Mouse (Mus musculus) lung, adult 10 weeks (tissue): ENCODE data around the gene Olfr895. TPM values are rescaled to one million over a fixed set of nuclear protein-coding genes. Genes with fewer than 3 reads are reported as not detected.

Experiments used
- polyA plus RNA-seq: library from polyadenylated mRNA; stranded (reverse); fragments of 350-450 nt; fragmentation: Illumina TruSeq; extraction: RNeasy Lipid Tissue Mini Kit (QIAGEN cat#74804); gene quantifications from one replicate; pipeline ENCODE4 v1.2.3, GENCODE M21; 2014; ENCODE audit warnings: low read depth, low replicate concordance; ENCODE audit not compliant: insufficient read depth

Olfr895 gene
- not detected for polyA plus RNA-seq

DNA sequence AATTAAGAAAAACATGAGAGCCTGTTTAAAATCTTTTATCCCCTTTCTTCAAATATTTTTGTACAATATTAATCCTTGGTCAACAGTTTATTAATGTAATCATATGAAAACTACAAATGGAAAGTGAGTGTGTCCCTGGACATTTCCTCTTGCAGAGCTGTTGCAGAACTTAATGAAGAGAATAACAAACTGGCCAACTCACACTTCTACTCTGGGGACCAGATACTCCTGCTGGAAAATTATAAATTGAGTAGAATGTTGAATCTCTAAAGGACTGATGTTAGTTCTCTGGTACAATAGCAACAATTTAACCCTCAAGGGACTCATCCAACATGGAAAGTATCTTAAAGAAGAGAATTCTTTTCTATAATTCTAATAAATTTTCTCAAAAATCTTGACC lies at the start of gene Olfr895:
Olfr895 (plus strand) TSS at position 301 of the 400 bp plus-strand sequence.

DNA sequence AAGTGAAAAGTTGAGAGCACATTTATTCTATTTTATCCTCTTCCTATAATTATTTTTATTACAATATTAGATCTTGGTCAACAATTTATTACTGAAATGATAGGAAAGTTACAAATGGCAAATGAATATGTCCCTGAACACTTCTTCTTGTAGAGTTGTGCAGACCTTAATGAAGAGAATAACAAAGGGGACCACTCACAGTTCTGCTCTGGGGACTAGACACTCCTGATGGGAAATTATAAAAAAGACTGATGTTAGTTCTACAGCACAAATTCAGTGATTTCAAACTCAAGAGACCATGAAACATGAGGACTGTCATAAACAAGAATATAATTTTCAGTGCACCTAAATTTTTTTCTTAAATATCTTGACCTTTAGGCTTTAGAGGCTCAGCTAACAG lies 15.2 kb upstream of the Olfr895 start, which contains the start of gene Olfr143:
Olfr143 (plus strand) TSS at position 301 of the 400 bp plus-strand sequence.

GRCm38 (mm10) chr9:38290807-38291206 lies 23.2 kb downstream of the Olfr895 start, which contains the start of gene Olfr896-ps1:
TSS of gene Olfr896-ps1 (plus strand) at chr9:38291107.

Other genes starting within 250 kb of the Olfr895 start
- gene Olfr883, start 242.0 kb upstream of the Olfr895 start, polyA plus RNA-seq: not detected
- not detected for gene Olfr884, start 221.3 kb upstream of the Olfr895 start, polyA plus RNA-seq
- gene Olfr885, start 206.5 kb upstream of the Olfr895 start, polyA plus RNA-seq: not detected
- gene Olfr887, start 183.8 kb upstream of the Olfr895 start, polyA plus RNA-seq: not detected
- gene Olfr888, start 159.7 kb upstream of the Olfr895 start, polyA plus RNA-seq: not detected
- 0.03 TPM for gene Olfr889, start 152.7 kb upstream of the Olfr895 start, polyA plus RNA-seq
- not detected for gene Olfr890, start 125.3 kb upstream of the Olfr895 start, polyA plus RNA-seq
- not detected for gene Olfr891, start 87.0 kb upstream of the Olfr895 start, polyA plus RNA-seq
- not detected for gene Olfr893, start 59.5 kb upstream of the Olfr895 start, polyA plus RNA-seq
- not detected for gene Olfr894, start 49.8 kb upstream of the Olfr895 start, polyA plus RNA-seq
- gene Olfr143, start 15.1 kb upstream of the Olfr895 start, polyA plus RNA-seq: not detected
- gene Olfr896-ps1, start 23.3 kb downstream of the Olfr895 start, polyA plus RNA-seq: not detected
- gene Olfr25, start 61.2 kb downstream of the Olfr895 start, polyA plus RNA-seq: not detected
- not detected for gene Olfr898, start 80.6 kb downstream of the Olfr895 start, polyA plus RNA-seq
- gene Olfr250, start 99.0 kb downstream of the Olfr895 start, polyA plus RNA-seq: not detected
- not detected for gene Olfr251, start 109.2 kb downstream of the Olfr895 start, polyA plus RNA-seq
- gene Olfr147, start 133.8 kb downstream of the Olfr895 start, polyA plus RNA-seq: not detected
- gene Olfr901, start 161.6 kb downstream of the Olfr895 start, polyA plus RNA-seq: not detected
- gene Olfr902, start 179.8 kb downstream of the Olfr895 start, polyA plus RNA-seq: not detected
- not detected for gene Olfr904, start 195.3 kb downstream of the Olfr895 start, polyA plus RNA-seq
- not detected for gene Olfr905, start 203.3 kb downstream of the Olfr895 start, polyA plus RNA-seq
- not detected for gene Olfr906, start 219.2 kb downstream of the Olfr895 start, polyA plus RNA-seq
- gene Olfr907, start 227.9 kb downstream of the Olfr895 start, polyA plus RNA-seq: not detected